ENCODE assay signal across 7 mouse cellular contexts in the genomic region with DNA sequence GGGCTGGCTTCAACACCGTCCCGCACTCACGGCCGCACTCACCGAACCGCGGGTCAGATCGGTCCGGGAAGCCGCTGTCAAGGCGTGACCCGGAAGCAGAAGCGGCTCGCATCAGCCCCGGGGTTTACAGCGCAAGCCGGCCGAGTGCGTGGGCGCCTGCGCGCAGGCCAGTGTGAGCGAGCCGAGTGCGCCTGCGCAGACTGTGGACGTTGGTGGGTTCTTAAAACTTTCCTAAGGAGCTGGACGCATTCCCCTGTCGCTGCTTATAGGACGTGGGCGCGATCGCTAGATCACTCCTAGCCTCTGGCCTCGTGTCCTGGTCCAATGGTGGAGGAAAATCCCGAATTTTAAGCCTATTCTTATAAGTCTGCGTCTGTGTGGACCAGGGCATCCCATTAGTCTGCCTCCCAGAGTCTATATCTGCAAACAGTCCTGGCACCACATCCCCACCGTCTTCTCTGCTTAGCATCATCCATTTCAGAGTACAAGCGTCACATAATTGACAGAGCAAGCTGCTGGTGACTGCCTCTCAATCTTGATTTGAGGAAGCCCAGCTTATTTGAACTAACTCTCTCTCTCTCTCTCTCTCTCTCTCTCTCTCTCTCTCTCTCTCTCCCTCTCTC. TPM values are rescaled to one million over a fixed set of nuclear protein-coding genes. Genes with fewer than 3 reads are reported as not detected.
DNase-seq lines count a peak whose midpoint lies in the region; ATAC-seq lines count a peak whose summit lies in the region.

No protein-coding gene starts in this region.

- peak overlapping the region; percentile 96 for H3K9ac ChIP-seq in midbrain, embryonic 13.5 days (replicated peaks)

- peak overlapping the region; percentile 95 for H3K4me3 ChIP-seq in embryonic facial prominence, embryonic 10.5 days
- H3K4me3 ChIP-seq in limb, embryonic 10.5 days, result peak overlapping the region; percentile 100
- peak overlapping the region; percentile 98 for H3K4me3 ChIP-seq in midbrain, embryonic 13.5 days (replicated peaks)

- peak overlapping the region; percentile 93 for H3K27ac ChIP-seq in embryonic facial prominence, embryonic 10.5 days (replicated peaks)
- H3K27ac ChIP-seq in limb, embryonic 10.5 days, result peak overlapping the region; percentile 90
- H3K27ac ChIP-seq in midbrain, embryonic 13.5 days, result peak overlapping the region; percentile 75

- DNase-seq in adrenal gland, postnatal 10 days, result peak; percentile 95
- DNase-seq in embryonic facial prominence, embryonic 10.5 days (ENCODE audit: low spot score), result peak; percentile 95
- DNase-seq in kidney, adult 11 months, result peak; percentile 90
- DNase-seq in limb, embryonic 10.5 days (ENCODE audit: low spot score), result peak; percentile 96
- peak; percentile 81 for DNase-seq in spleen, adult 12 weeks (ENCODE audit: low spot score)

- H3K9me3 ChIP-seq in embryonic facial prominence, embryonic 10.5 days, result no peaks in the 10 kb centered on the region
- H3K9me3 ChIP-seq in limb, embryonic 10.5 days (replicated peaks), result no peaks in the 10 kb centered on the region
- H3K9me3 ChIP-seq in midbrain, embryonic 13.5 days, result no peaks in the 10 kb centered on the region

- peak overlapping the region; percentile 97 for H3K4me2 ChIP-seq in midbrain, embryonic 13.5 days (replicated peaks)

- 1% methylated on average over 38 of the region's 38 CpGs for WGBS in embryonic facial prominence, embryonic 10.5 days
- 1% methylated on average over 38 of the region's 38 CpGs for WGBS in limb, embryonic 10.5 days
- WGBS in midbrain, embryonic 13.5 days, result under 1% methylated on average over 38 of the region's 38 CpGs

- ATAC-seq in granulocyte monocyte progenitor cell, adult 5-6 weeks (replicated peaks; ENCODE audit: poor library complexity, severe bottlenecking), result peak; percentile 98
- ATAC-seq in midbrain, embryonic 13.5 days, result peak; percentile 99

- H3K27me3 ChIP-seq in embryonic facial prominence, embryonic 10.5 days (replicated peaks; ENCODE audit: low read depth, poor library complexity, severe bottlenecking), result no peaks in the 10 kb centered on the region
- no peaks in the 10 kb centered on the region for H3K27me3 ChIP-seq in limb, embryonic 10.5 days (ENCODE audit: low read depth, poor library complexity, severe bottlenecking)
- no peaks in the 10 kb centered on the region for H3K27me3 ChIP-seq in midbrain, embryonic 13.5 days

- peaks cover 18% of the 10 kb centered on the region for H3K4me1 ChIP-seq in embryonic facial prominence, embryonic 10.5 days
- peaks cover 14% of the 10 kb centered on the region for H3K4me1 ChIP-seq in limb, embryonic 10.5 days
- peaks cover 16% of the 10 kb centered on the region for H3K4me1 ChIP-seq in midbrain, embryonic 13.5 days (replicated peaks)

- H3K36me3 ChIP-seq in embryonic facial prominence, embryonic 10.5 days (replicated peaks), result peaks cover 19% of the 10 kb centered on the region
- H3K36me3 ChIP-seq in limb, embryonic 10.5 days, result peaks cover 19% of the 10 kb centered on the region
- peaks cover 19% of the 10 kb centered on the region for H3K36me3 ChIP-seq in midbrain, embryonic 13.5 days

RNA-seq across cellular contexts. Expression of a gene that starts 19.8 kb away (rescaled TPM):
- total RNA-seq in adrenal gland, postnatal 10 days (2021), result 10 to 100 TPM; 43.2 to 54.1 TPM
- polyA plus RNA-seq in embryonic facial prominence, embryonic 10.5 days (2016; fragmentation: Nextera tagmentation; extraction: Ambion mirVana), result 38.0 and 43.2 TPM in 2 replicates
- total RNA-seq in granulocyte monocyte progenitor cell, adult 5-6 weeks (2014; fragmentation: Nextera tagmentation), result 27.8 and 31.3 TPM in 2 replicates
- total RNA-seq in granulocyte monocyte progenitor cell, adult 5-6 weeks (2017), result 21.0 and 22.8 TPM in 2 replicates
- 36.1 and 40.4 TPM in 2 replicates for polyA plus RNA-seq in limb, embryonic 10.5 days (2016; fragmentation: Nextera tagmentation; extraction: Ambion mirVana)
- 54.4 and 54.9 TPM in 2 replicates for polyA plus RNA-seq in midbrain, embryonic 13.5 days (2015; fragmentation: Nextera tagmentation; extraction: Ambion mirVana)

RNA-seq across cellular contexts. Expression of a gene that starts 21.3 kb away (rescaled TPM):
- 1 to 10 TPM; 1.2 to 1.5 TPM for total RNA-seq in adrenal gland, postnatal 10 days (2021)
- polyA plus RNA-seq in embryonic facial prominence, embryonic 10.5 days (2016; fragmentation: Nextera tagmentation; extraction: Ambion mirVana), result 2.1 and 2.5 TPM in 2 replicates
- not detected in 2 replicates for total RNA-seq in granulocyte monocyte progenitor cell, adult 5-6 weeks (2014; fragmentation: Nextera tagmentation)
- not detected in 2 replicates for total RNA-seq in granulocyte monocyte progenitor cell, adult 5-6 weeks (2017)
- polyA plus RNA-seq in limb, embryonic 10.5 days (2016; fragmentation: Nextera tagmentation; extraction: Ambion mirVana), result 0.11 and 0.33 TPM in 2 replicates
- 55.4 and 60.4 TPM in 2 replicates for polyA plus RNA-seq in midbrain, embryonic 13.5 days (2015; fragmentation: Nextera tagmentation; extraction: Ambion mirVana)

RNA-seq across cellular contexts. Expression of a gene that starts 49.7 kb away (rescaled TPM):
- not detected for total RNA-seq in adrenal gland, postnatal 10 days (2021)
- polyA plus RNA-seq in embryonic facial prominence, embryonic 10.5 days (2016; fragmentation: Nextera tagmentation; extraction: Ambion mirVana), result not detected in 2 replicates
- not detected in 2 replicates for total RNA-seq in granulocyte monocyte progenitor cell, adult 5-6 weeks (2014; fragmentation: Nextera tagmentation)
- not detected in 2 replicates for total RNA-seq in granulocyte monocyte progenitor cell, adult 5-6 weeks (2017)
- not detected in 2 replicates for polyA plus RNA-seq in limb, embryonic 10.5 days (2016; fragmentation: Nextera tagmentation; extraction: Ambion mirVana)
- not detected in 2 replicates for polyA plus RNA-seq in midbrain, embryonic 13.5 days (2015; fragmentation: Nextera tagmentation; extraction: Ambion mirVana)

RNA-seq across cellular contexts. Expression of a gene that starts 52.1 kb away (rescaled TPM):
- total RNA-seq in adrenal gland, postnatal 10 days (2021), result 10 to 100 TPM; 17.2 to 22.8 TPM
- polyA plus RNA-seq in embryonic facial prominence, embryonic 10.5 days (2016; fragmentation: Nextera tagmentation; extraction: Ambion mirVana), result 46.6 and 47.3 TPM in 2 replicates
- total RNA-seq in granulocyte monocyte progenitor cell, adult 5-6 weeks (2014; fragmentation: Nextera tagmentation), result 82.1 and 83.1 TPM in 2 replicates
- total RNA-seq in granulocyte monocyte progenitor cell, adult 5-6 weeks (2017), result 60.5 and 66.6 TPM in 2 replicates
- 46.8 and 51.6 TPM in 2 replicates for polyA plus RNA-seq in limb, embryonic 10.5 days (2016; fragmentation: Nextera tagmentation; extraction: Ambion mirVana)
- polyA plus RNA-seq in midbrain, embryonic 13.5 days (2015; fragmentation: Nextera tagmentation; extraction: Ambion mirVana), result 27.6 and 31.1 TPM in 2 replicates

RNA-seq across cellular contexts. Expression of a gene that starts 53.3 kb away (rescaled TPM):
- 100 to 1,000 TPM in 1 of 2 experiments, 10 to 100 TPM in 1; 77.0 to 168 TPM for total RNA-seq in adrenal gland, postnatal 10 days (2021)
- polyA plus RNA-seq in embryonic facial prominence, embryonic 10.5 days (2016; fragmentation: Nextera tagmentation; extraction: Ambion mirVana), result 36.6 and 39.8 TPM in 2 replicates
- total RNA-seq in granulocyte monocyte progenitor cell, adult 5-6 weeks (2014; fragmentation: Nextera tagmentation), result 9.5 and 11.5 TPM in 2 replicates
- total RNA-seq in granulocyte monocyte progenitor cell, adult 5-6 weeks (2017), result 10.8 and 15.8 TPM in 2 replicates
- polyA plus RNA-seq in limb, embryonic 10.5 days (2016; fragmentation: Nextera tagmentation; extraction: Ambion mirVana), result 36.3 and 42.9 TPM in 2 replicates
- 70.8 and 73.8 TPM in 2 replicates for polyA plus RNA-seq in midbrain, embryonic 13.5 days (2015; fragmentation: Nextera tagmentation; extraction: Ambion mirVana)

Comparison
In these comparisons a context has a peak if more than half of its experiments do, and no peak if none do; other contexts are left out.
1. Peak in every context shown above with its lines: DNase-seq, ATAC-seq, H3K4me3 ChIP-seq and H3K27ac ChIP-seq.
2. RNA of a gene that starts 21.3 kb away (polyA plus RNA-seq): 55.4 to 60.4 TPM in midbrain, embryonic 13.5 days; 2.1 to 2.5 TPM in embryonic facial prominence, embryonic 10.5 days and 0.11 to 0.33 TPM in limb, embryonic 10.5 days; every median in the first group is over 10 times any median in the second.